Mouse (Mus musculus) MEL (cell line): ENCODE measurements around the gene Prkcd. TPM values are rescaled to one million over a fixed set of nuclear protein-coding genes. Genes with fewer than 3 reads are reported as not detected.
A peak's percentile ranks its signal among the peaks of the same experiment; 100 is the strongest.

Source experiments
- DNase-seq: peaks from one replicate; pipeline ENCODE4 v3.0.0; 2011; ENCODE audit warnings: low read depth, low spot score
- H3K27ac ChIP-seq: 2 replicates; pipeline ENCODE4 v1.5.1; 2012; ENCODE audit warnings: low read depth, mild to moderate bottlenecking, control low read depth, low read length, moderate library complexity; ENCODE audit not compliant: control insufficient read depth
- H3K27me3 ChIP-seq, 2 experiments: fragments of 150-350 bp in 1 of 2; sonication (generic) in 1 of 2; 2 replicates each; pipeline ENCODE4 v1.6.1; 2012; ENCODE audit warnings: low read length in 2 of 2, mild to moderate bottlenecking in 2 of 2, improper control_type of control experiment in 1 of 2, moderate library complexity in 1 of 2; ENCODE audit not compliant: insufficient read depth in 2 of 2, control insufficient read depth in 1 of 2
- H3K36me3 ChIP-seq, 2 experiments: 2 replicates each; pipeline ENCODE4 v1.6.1; 2012 to 2014; ENCODE audit warnings: low read length in 2 of 2, improper control_type of control experiment in 1 of 2, inconsistent platforms in 1 of 2, mild to moderate bottlenecking in 1 of 2; ENCODE audit not compliant: insufficient read depth in 2 of 2, control insufficient read depth in 1 of 2
- H3K4me1 ChIP-seq, 2 experiments: fragments of 150-350 bp in 1 of 2; sonication (generic) in 1 of 2; 2 replicates each; pipeline ENCODE4 v1.6.1; 2012; ENCODE audit warnings: low read length in 2 of 2, improper control_type of control experiment in 1 of 2, mild to moderate bottlenecking in 1 of 2; ENCODE audit not compliant: insufficient read depth in 2 of 2, control insufficient read depth in 1 of 2
- H3K4me3 ChIP-seq, 2 experiments: fragments of 150-350 bp in 1 of 2; sonication (generic) in 1 of 2; 2 replicates each; pipeline ENCODE4 v1.5.1; 2012; ENCODE audit warnings: low read depth in 2 of 2, low read length in 2 of 2, mild to moderate bottlenecking in 2 of 2, moderate library complexity in 2 of 2, control low read depth in 1 of 2, improper control_type of control experiment in 1 of 2; ENCODE audit not compliant: control insufficient read depth in 1 of 2, insufficient read depth in 1 of 2
- H3K79me2 ChIP-seq: 2 replicates; pipeline ENCODE4 v1.6.1; 2012; ENCODE audit warnings: mild to moderate bottlenecking, low read length, moderate library complexity; ENCODE audit not compliant: control insufficient read depth, poor library complexity, insufficient read depth
- H3K9ac ChIP-seq: 2 replicates; pipeline ENCODE4 v1.6.1; 2012; ENCODE audit warnings: low read depth, mild to moderate bottlenecking, control low read depth, low read length, moderate library complexity; ENCODE audit not compliant: control insufficient read depth, poor library complexity, severe bottlenecking
- H3K9me3 ChIP-seq: fragments of 150-350 bp; sonication (generic); replicated peaks from 2 replicates; pipeline ENCODE4 v1.6.1; 2012; ENCODE audit warnings: mild to moderate bottlenecking, low read length, improper control_type of control experiment, moderate library complexity; ENCODE audit not compliant: insufficient read depth
- CTCF ChIP-seq, 3 experiments: IDR thresholded peaks in 2 of 3; conservative IDR thresholded peaks in 1 of 3; 2 replicates each; pipeline ENCODE4 v1.5.1; 2011 to 2012; ENCODE audit warnings: low read length in 3 of 3, low read depth in 2 of 3, mild to moderate bottlenecking in 2 of 3, improper control_type of control experiment in 1 of 3, inconsistent platforms in 1 of 3, mixed read lengths in 1 of 3, moderate library complexity in 1 of 3; ENCODE audit not compliant: control insufficient read depth in 1 of 3, insufficient read depth in 1 of 3, poor library complexity in 1 of 3, severe bottlenecking in 1 of 3
- E2F4 ChIP-seq: IDR thresholded peaks from 2 replicates; pipeline ENCODE4 v1.6.1; 2011; ENCODE audit warnings: low read depth, low read length, improper control_type of control experiment, borderline replicate concordance
- ETS1 ChIP-seq: IDR thresholded peaks from 2 replicates; pipeline ENCODE4 v1.6.1; 2012; ENCODE audit warnings: low read depth, mild to moderate bottlenecking, inconsistent platforms, low read length, improper control_type of control experiment, moderate library complexity
- GABPA ChIP-seq: IDR thresholded peaks from 2 replicates; pipeline ENCODE4 v1.6.1; 2012; ENCODE audit warnings: low read depth, mild to moderate bottlenecking, inconsistent platforms, low read length, improper control_type of control experiment, moderate library complexity
- HCFC1 ChIP-seq: IDR thresholded peaks from 2 replicates; pipeline ENCODE4 v1.6.1; 2012; ENCODE audit warnings: low read depth, mild to moderate bottlenecking, inconsistent platforms, low read length, improper control_type of control experiment, moderate library complexity
- JUND ChIP-seq: IDR thresholded peaks from 2 replicates; pipeline ENCODE4 v1.6.1; 2011; ENCODE audit warnings: low read depth, mild to moderate bottlenecking, improper control_type of control experiment, low read length
- MAFK ChIP-seq: IDR thresholded peaks from 2 replicates; pipeline ENCODE4 v1.6.1; 2011; ENCODE audit warnings: low read depth, mild to moderate bottlenecking, low read length, improper control_type of control experiment, borderline replicate concordance
- MAX ChIP-seq: IDR thresholded peaks from 2 replicates; pipeline ENCODE4 v1.6.1; 2011; ENCODE audit warnings: low read length, improper control_type of control experiment
- NELFE ChIP-seq: IDR thresholded peaks from 2 replicates; pipeline ENCODE4 v1.6.1; 2011; ENCODE audit warnings: low read depth, low read length, improper control_type of control experiment
- POLR2A ChIP-seq, 2 experiments: IDR thresholded peaks; 2 replicates each; pipeline ENCODE4 v1.6.1; 2011 to 2012; ENCODE audit warnings: low read length in 2 of 2, mild to moderate bottlenecking in 2 of 2, control low read depth in 1 of 2, improper control_type of control experiment in 1 of 2, low read depth in 1 of 2, moderate library complexity in 1 of 2; ENCODE audit not compliant: control insufficient read depth in 1 of 2, insufficient read depth in 1 of 2, poor library complexity in 1 of 2
- RAD21 ChIP-seq: IDR thresholded peaks from 2 replicates; pipeline ENCODE4 v1.6.1; 2011; ENCODE audit warnings: mild to moderate bottlenecking, low read depth, low read length, improper control_type of control experiment
- TBP ChIP-seq: IDR thresholded peaks from 2 replicates; pipeline ENCODE4 v1.8.0; 2011; ENCODE audit warnings: low read depth, low read length, improper control_type of control experiment
- TCF12 ChIP-seq: IDR thresholded peaks from 2 replicates; pipeline ENCODE4 v1.6.1; 2014; ENCODE audit warnings: low read depth, mild to moderate bottlenecking, inconsistent platforms, low read length, improper control_type of control experiment, moderate library complexity
- UBTF ChIP-seq: IDR thresholded peaks from 2 replicates; pipeline ENCODE4 v1.6.1; 2012; ENCODE audit warnings: low read depth, mild to moderate bottlenecking, inconsistent platforms, low read length, improper control_type of control experiment, moderate library complexity, borderline replicate concordance; ENCODE audit not compliant: insufficient read depth
- USF1 ChIP-seq: IDR thresholded peaks from 2 replicates; pipeline ENCODE4 v1.6.1; 2014; ENCODE audit warnings: low read depth, mild to moderate bottlenecking, inconsistent platforms, low read length, improper control_type of control experiment, moderate library complexity
- USF2 ChIP-seq, 2 experiments: IDR thresholded peaks; 2 replicates each; pipeline ENCODE4 v1.6.1; 2011 to 2012; ENCODE audit warnings: improper control_type of control experiment in 2 of 2, low read length in 2 of 2, borderline replicate concordance in 1 of 2, inconsistent platforms in 1 of 2, low read depth in 1 of 2, mild to moderate bottlenecking in 1 of 2; ENCODE audit not compliant: insufficient read depth in 1 of 2
- ZC3H11A ChIP-seq: IDR thresholded peaks from 2 replicates; pipeline ENCODE4 v1.6.1; 2012; ENCODE audit warnings: low read depth, mild to moderate bottlenecking, inconsistent platforms, low read length, improper control_type of control experiment
- ZNF384 ChIP-seq: IDR thresholded peaks from 2 replicates; pipeline ENCODE4 v1.6.1; 2012; ENCODE audit warnings: low read depth, mild to moderate bottlenecking, inconsistent platforms, low read length, improper control_type of control experiment
- polyA plus RNA-seq, 2 experiments: library from polyadenylated mRNA; stranded (reverse) in 1 of 2; unstranded in 1 of 2; fragments of >175 nt in 1 of 2; fragments of >200 nt in 1 of 2; gene quantifications; 2 replicates each; pipeline versions ENCODE4 v1.2.1 to v1.2.4; 2012; ENCODE audit warnings: low replicate concordance in 2 of 2, low read depth in 1 of 2; ENCODE audit not compliant: insufficient read length in 2 of 2, insufficient read depth in 1 of 2, missing spikeins in 1 of 2
- total RNA-seq: library from RNA; depleted of rRNA; stranded (reverse); fragments of 300-350 nt; gene quantifications from 2 replicates; pipeline ENCODE4 v1.2.3, GENCODE M21; 2012

Gene Prkcd
- total and polyA plus RNA-seq, 3 experiments, result 33.9 to 72.7 TPM; not detected in 1

GRCm38 (mm10) chr14:30581238-30581637 lies 44.8 kb downstream of the Prkcd start:
- no peak for DNase-seq
- no peak for TF ChIP-seq ETS1
- no peak for TF ChIP-seq USF2 (IDR thresholded peaks at IDR 0.05; ENCODE audit: borderline replicate concordance in 1 of 2, insufficient read depth in 1 of 2, low read depth in 1 of 2, low read length in 2 of 2)
- no peak for TF ChIP-seq MAX
- no peak for TF ChIP-seq JUND
- TF ChIP-seq NELFE, result no peak
- no peak for TF ChIP-seq HCFC1
- no peak for TF ChIP-seq UBTF
- no peak for TF ChIP-seq E2F4
- TF ChIP-seq POLR2A (IDR thresholded peaks at IDR 0.05; ENCODE audit: control insufficient read depth in 1 of 2, insufficient read depth in 1 of 2, low read depth in 1 of 2, low read length in 2 of 2, poor library complexity in 1 of 2), result no peak
- TF ChIP-seq TBP, result no peak
- TF ChIP-seq MAFK, result no peak
- TF ChIP-seq ZC3H11A, result no peak
- TF ChIP-seq CTCF (IDR thresholded peaks at IDR 0.05 in 2 of 3, conservative IDR thresholded peaks at IDR 0.05 in 1 of 3; ENCODE audit: control insufficient read depth in 1 of 3, insufficient read depth in 1 of 3, low read depth in 2 of 3, low read length in 3 of 3, poor library complexity in 1 of 3, severe bottlenecking in 1 of 3), result no peak
- TF ChIP-seq TCF12, result no peak
- TF ChIP-seq GABPA, result no peak
- TF ChIP-seq USF1, result no peak
- no peak for TF ChIP-seq RAD21

GRCm38 (mm10) chr14:30579882-30580281 lies 46.1 kb downstream of the Prkcd start:
- no peak for DNase-seq
- Histone ChIP-seq H3K9me3 (no peaks in the 10 kb centered on the region), H3K27me3 (no peaks in the 10 kb centered on the region), H3K27ac (peak overlapping the region; percentile 66), H3K4me1 (peaks cover 31 to 48% of the 10 kb centered on the region in 2 experiments), H3K4me3 (peak overlapping the region in 1 of 2 experiments; percentile 31; a peak in 1 of 4 replicates), H3K79me2 (no peaks in the 10 kb centered on the region; the same call in 1 of the 2 replicates), H3K9ac (peak overlapping the region; percentile 42), H3K36me3 (peaks cover 0 to 36% of the 10 kb centered on the region in 2 experiments; a peak in 2 of 4 replicates)
- TF ChIP-seq TCF12 (no peak), ZNF384 (peak; percentile 69)

More at GRCm38 (mm10) chr14:30581238-30581637, 44.8 kb downstream of the Prkcd start:
- H3K36me3 ChIP-seq, result peaks cover 0 to 23% of the 10 kb centered on the region in 2 experiments; a peak in 2 of 4 replicates
- H3K4me1 ChIP-seq, result peaks cover 18 to 35% of the 10 kb centered on the region in 2 experiments
- H3K27me3 ChIP-seq, result no peaks in the 10 kb centered on the region
- no peak overlapping the region for H3K4me3 ChIP-seq
- H3K9me3 ChIP-seq, result no peaks in the 10 kb centered on the region
- no peak overlapping the region for H3K27ac ChIP-seq
- no peak overlapping the region for H3K9ac ChIP-seq
- H3K79me2 ChIP-seq, result no peaks in the 10 kb centered on the region; the same call in 1 of the 2 replicates
